Mouse (Mus musculus) lung, postnatal 10 days (tissue): Measurements from ENCODE around the gene Camp.

ENCODE experiments used
- DNase-seq: peaks from one replicate; pipeline ENCODE4 v3.0.0; 2021

Gene Camp

DNA sequence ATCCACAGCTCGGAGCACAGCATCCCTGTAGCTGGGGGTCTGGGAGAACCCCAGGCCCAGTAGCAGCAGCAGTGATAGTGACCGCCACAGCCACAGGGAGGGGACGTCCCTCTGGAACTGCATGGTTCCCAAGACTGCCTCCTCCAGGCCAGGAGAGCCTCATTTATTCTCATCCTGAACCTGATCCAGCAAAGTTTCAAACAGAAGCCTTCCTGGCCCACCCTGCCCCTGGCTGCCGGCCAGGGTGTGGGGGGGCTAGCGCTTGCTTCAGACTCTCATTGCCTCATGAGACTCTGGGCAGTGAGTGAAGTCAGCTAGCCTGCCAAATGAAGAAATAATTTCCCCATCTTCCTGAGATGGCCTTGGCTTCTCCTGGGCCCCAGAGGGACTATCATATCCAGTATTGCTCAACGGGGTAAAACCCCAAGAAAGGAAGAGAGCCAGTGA is at the start of gene Camp:
Camp (minus strand) TSS at position 306 of the 447 bp plus-strand sequence.
- peak; percentile 79 for DNase-seq

DNA sequence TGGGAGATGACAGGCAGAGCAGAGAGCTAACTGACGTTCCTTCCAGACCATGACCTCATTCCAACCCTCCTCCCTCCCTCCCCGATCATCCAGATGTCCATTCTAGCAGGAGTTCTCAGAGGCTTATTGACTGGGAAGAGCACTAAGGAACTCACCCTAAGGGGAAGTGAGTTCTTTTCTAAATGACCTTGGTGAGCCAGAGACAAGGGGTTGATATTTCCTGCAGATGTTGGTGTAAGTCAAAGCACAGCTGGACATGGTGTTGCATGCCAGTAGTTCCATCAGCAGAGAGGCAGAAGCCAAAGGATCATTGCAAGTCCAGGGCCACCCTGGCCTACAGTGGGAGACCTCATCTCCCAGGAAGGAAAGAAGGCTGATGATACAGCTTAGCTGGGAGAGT is 48.6 kb upstream of the Camp start:
- no peak for DNase-seq

DNA sequence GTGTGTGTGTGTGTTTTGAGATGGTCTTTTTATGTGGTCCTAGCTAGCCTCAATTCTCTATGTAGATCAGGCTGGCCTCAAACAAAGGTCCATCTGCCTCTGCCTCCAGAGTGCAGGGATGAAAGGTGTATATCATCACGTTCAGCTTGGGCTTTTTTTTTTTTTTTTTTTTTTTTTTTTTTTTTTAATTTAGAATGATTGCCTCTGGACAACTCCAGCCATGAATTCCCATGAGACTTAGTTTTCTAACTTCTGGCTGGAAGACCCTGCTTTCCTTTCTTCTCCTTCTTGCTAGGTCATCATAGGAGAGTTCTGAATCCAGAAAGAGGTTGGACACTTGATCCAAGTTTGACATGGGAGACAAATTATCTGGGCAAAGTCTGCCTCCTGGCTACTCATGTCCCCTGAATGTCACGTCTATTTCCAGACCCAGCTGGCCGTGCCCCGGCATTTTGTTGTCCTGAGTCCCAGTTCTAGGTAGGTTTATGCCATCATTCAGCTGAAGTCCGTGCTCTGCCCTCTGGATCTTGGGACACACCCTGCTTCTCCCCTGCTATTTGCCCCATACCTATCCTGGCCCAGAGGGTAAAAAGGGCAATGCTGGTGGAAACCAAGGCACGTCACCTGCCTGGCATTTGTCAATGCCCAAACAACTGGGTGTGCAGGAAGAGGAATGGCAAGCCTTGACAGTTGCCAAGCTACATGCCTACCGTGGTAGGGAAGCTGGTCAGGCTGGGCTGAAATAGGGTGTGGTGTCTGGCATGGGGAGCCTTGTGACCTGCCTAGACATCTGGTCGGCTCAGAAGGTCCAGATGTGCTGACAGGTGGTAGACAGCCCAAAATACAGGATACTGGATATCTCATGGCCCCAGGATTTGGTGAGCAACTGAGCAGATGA is 47.1 kb upstream of the Camp start:
- DNase-seq, result no peak

DNA sequence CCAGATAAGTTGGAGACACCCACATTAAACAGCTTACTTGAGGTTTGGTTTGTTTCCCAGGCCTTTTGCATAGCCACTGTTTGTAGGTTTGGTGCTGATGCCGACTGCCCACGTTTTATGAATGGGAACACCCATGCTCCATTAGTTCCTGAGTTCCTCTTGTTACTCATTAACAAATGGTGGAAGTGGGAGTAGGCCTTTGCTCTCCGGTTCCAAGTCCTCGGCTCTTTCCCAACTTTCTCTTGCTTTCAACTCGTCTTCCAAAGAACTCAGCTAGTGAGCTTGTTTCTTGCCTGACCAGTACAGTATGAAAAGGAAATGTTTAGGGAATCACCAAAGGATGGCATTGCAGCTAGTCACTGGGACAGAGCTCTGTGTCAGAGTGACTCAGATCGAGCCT is 46.2 kb upstream of the Camp start:
- peak; percentile 32 for DNase-seq

GRCm38 (mm10) chr9:109894413-109895090 is 45.1 kb upstream of the Camp start:
- DNase-seq, result peak; percentile 88

GRCm38 (mm10) chr9:109892651-109893250 is 43.3 kb upstream of the Camp start:
- DNase-seq, result peak; percentile 88

- DNase-seq, result no peak
These were observed 42.1 kb upstream of the Camp start for GRCm38 (mm10) chr9:109891501-109891900.

DNA sequence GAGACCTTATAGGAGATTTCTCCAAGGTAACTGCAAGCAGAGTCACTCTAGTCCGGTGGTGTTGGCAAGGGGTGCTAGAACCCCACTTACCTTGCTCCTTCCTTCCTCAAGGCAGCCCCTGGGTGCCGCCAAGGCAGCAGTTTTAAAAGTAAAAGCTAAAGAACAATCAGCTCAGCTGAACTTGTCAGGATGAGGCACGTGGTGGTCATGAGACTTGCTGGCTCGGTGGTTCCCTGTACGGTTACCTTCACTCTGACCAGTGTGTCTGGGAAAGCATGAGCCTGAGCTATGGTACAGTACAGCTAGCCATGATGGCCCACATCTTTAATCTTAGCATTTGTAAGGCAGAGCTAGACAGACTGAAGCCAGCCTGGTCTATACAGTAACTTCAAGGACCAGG is 37.9 kb upstream of the Camp start:
- DNase-seq, result no peak

DNA sequence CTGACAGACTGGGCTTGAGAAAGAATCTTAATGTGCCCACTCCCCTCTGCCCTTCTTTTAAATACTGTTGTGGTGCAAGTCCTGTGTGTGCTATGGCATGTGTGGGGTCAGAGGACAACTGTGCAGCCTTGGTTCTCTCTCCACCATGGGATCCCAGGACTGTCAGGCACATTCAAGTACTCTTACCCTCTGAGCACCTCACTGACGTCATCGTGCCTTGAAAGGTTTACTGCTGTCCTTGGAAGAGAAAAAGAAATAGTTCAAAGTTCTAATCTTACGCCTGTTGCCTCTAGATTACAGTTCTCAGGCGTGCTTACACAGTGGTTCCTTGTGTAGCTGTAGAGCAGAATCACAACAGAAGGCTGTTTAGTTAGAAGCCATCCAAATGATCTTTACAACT is 36.8 kb upstream of the Camp start:
- no peak for DNase-seq

DNA sequence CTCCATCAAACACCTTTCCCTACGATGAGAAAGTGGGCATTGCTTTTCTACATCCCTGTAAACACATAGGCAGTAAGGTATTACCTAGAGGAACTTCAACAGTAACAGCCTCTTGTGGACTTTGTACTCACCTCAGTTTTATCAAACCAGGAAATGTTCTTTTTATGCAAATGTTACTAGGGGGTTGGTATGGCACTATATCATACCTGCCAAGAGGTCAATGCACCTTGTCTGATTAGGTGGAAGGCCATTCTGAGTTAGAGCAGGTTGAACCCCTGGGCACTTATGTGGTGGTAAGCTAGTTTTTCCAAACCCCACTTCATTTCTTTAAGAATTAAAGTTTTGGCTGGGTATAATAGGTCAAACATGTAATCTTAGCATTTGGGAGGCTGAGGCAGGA is 29.9 kb upstream of the Camp start:
- DNase-seq, result no peak

- no peak for DNase-seq
These were observed 28.2 kb upstream of the Camp start for GRCm38 (mm10) chr9:109877666-109878065.

- DNase-seq, result peak; percentile 35
These were observed 27.3 kb upstream of the Camp start for GRCm38 (mm10) chr9:109876756-109877155.

GRCm38 (mm10) chr9:109875695-109876601 is 26.5 kb upstream of the Camp start:
- DNase-seq, result peak; percentile 76

DNA sequence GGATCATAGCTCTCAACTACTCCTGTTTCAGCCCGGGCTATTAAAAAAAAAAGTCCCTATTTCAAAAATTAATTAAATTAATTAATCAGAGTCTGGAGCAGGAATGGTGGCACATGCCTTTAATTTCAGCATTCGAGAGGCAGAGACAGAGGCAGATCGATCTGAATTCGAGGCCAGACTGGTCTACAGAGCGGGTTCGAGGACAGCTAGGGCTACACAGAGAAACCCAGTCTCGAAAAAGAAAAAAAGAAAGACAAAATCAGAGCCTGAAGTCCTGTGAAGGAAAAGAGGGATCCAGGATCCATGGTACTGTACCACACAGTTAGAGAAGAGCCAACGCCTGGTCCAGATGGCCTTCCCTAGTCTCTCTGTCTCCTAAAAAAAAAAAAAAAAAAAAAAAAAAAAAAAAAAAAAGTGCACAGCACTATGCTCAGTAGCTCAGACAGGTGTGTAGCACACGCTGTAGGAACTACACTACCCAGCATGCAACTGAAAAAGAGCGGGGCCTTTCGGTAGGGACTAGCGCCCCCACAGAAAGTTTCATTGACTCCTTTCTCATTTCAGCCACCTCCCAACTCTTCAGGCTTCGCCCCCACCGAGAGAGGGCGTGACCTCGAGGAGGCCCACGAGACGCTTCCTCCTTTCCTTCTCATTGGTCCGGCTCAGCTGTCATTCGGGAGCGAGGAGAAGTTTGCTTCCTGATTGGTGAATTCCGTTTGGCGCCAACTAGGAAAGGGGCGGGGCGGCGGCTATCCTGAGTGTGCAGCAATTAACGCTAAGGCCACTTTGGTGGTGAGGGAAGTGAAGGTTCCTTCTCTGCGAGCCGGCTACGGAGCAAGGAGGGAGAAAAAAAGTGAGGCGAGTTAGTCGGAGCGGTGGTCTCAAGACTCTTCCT is 25.6 kb upstream of the Camp start, which contains the start of gene Cdc25a:
Cdc25a (plus strand) TSS at position 783 of the 895 bp plus-strand sequence.
- DNase-seq, result peak; percentile 99

DNA sequence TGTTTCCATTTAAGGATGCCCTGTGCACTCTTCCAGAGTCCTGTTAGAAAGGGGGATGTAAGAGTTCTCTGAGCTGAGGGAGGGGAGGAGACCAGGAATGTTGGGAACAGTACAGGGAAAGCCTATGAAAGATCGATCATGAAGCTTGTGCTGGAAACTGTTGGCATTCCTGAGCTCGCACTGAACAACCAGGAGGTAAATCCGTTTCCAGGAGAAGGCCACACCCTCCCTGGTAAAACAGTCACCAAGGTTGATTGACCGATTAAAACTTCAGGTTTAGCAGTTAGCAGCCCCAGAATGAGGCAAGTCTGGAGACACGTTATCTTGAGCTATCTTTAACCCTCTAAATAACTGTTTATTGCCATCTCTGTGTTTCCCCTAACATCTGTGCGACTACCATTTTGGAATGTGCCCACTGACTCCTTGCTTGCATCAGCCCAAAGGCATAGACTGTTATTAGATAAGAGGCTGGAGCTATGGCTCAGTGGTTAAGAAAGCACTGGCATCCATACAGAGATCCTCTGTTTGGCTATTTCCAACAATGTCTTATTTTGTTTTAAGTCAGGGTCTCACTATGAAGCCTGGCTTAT is 21.7 kb upstream of the Camp start:
- no peak for DNase-seq

GRCm38 (mm10) chr9:109866218-109866617 is 16.8 kb upstream of the Camp start:
- DNase-seq, result no peak

- DNase-seq, result no peak
These were observed 13.7 kb upstream of the Camp start for GRCm38 (mm10) chr9:109863085-109863484.

- peak; percentile 80 for DNase-seq
These were observed 13.1 kb upstream of the Camp start for GRCm38 (mm10) chr9:109862397-109863044.

DNA sequence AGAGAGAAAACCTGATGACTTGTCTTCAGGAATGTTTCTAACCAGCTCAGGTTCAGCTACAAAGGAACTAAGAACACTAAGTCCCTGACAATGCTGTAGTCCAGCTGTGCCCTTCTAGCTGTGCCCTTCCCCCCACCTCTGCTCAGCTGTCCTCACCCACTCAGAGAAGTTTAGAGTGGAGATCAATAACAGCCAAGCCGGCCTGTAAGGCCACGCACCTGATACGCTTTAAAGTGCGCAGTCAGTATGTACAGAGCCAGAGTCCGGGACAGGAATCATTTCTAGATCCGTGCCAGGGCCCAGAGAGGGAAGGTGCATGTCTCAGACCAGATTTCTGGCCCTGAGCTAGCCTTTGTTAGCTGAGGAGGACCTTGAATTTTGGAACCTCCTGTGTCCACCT is 6.5 kb upstream of the Camp start:
- DNase-seq, result no peak

DNA sequence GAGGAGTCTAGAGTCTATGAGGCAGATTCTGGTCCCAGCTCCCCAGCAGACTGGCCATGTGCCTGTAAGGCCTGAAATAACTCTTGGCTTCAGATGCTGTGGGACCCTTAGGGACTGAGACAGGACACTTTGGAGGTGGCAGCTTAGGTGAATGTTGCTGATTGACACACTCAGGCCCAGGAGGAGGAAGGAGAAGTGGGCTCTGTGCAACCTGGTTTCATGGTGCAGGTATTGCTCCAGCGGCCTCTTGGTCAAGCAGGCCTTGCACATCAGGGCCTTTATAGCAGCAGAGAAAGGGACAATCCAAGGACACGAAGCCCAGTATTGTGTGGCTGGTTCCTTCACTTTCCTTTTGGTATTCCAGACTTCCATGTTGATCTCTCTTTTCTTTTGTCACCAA is 4.9 kb upstream of the Camp start:
- no peak for DNase-seq
